Mouse (Mus musculus): ENCODE measurements around the gene Slc40a1. TPM values are rescaled to one million over a fixed set of nuclear protein-coding genes. Genes with fewer than 3 reads are reported as not detected.

Gene Slc40a1
- polyA plus RNA-seq, 1 experiment from 2014 or later = 74.0 TPM

DNA sequence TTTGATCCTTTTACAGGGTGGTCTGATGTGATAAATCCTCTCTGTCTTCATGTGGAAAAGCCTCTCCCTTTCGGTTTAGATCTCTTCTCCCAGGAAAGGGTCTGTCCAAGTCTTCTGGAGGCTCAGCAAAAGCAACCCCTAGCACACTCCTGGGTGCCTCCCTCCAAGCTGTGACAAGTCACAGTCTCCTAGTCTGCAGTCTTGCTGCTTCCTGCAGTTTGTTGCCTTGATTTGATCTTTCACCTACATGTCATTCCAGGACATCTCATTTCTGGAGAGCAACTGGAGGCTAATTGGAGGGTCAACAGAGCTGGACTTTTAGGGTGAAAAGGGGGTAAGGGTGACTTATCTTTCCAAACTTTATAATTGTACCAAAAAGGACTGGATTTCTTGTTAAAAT, 61.0 kb downstream of the Slc40a1 start:
- H3K9me3 ChIP-seq (ENCODE audit: control insufficient read depth, low read depth, low read length) = no peaks in the 10 kb centered on the region
- ATAC-seq (ENCODE audit: insufficient number of reproducible peaks, insufficient read depth, low FRiP score, low read depth) = no peak
- no peak overlapping the region for H3K4me3 ChIP-seq (ENCODE audit: low read depth, low read length)
- H3K27ac ChIP-seq (ENCODE audit: low read length) = peak overlapping the region; percentile 80; the same call in 1 of the 2 replicates
- peaks cover 17% of the 10 kb centered on the region for H3K4me1 ChIP-seq (ENCODE audit: control insufficient read depth, insufficient read depth, low read length)
- no peak overlapping the region for H3K9ac ChIP-seq (replicated peaks; ENCODE audit: low read depth, low read length)
- no peak overlapping the region for H3K4me2 ChIP-seq (replicated peaks; ENCODE audit: low read depth, low read length)
- 3% methylated on average over 1 of the region's 1 CpGs for WGBS
- no peaks in the 10 kb centered on the region for H3K27me3 ChIP-seq (ENCODE audit: control insufficient read depth, insufficient read depth, low read length)
- no peaks in the 10 kb centered on the region for H3K36me3 ChIP-seq (ENCODE audit: control insufficient read depth, insufficient read depth, low read length)

- H3K27me3 ChIP-seq (ENCODE audit: control insufficient read depth, insufficient read depth, low read length) = no peaks in the 10 kb centered on the region
- H3K4me1 ChIP-seq (ENCODE audit: control insufficient read depth, insufficient read depth, low read length) = peaks cover 20% of the 10 kb centered on the region
- H3K9ac ChIP-seq (replicated peaks; ENCODE audit: low read depth, low read length) = no peak overlapping the region
- no peak overlapping the region for H3K4me3 ChIP-seq (ENCODE audit: low read depth, low read length)
- peak; percentile 74 for ATAC-seq (ENCODE audit: insufficient number of reproducible peaks, insufficient read depth, low FRiP score, low read depth)
- H3K27ac ChIP-seq (ENCODE audit: low read length) = peak overlapping the region; percentile 87
- H3K36me3 ChIP-seq (ENCODE audit: control insufficient read depth, insufficient read depth, low read length) = no peaks in the 10 kb centered on the region
- 28% methylated on average over 4 of the region's 4 CpGs for WGBS
- no peak overlapping the region for H3K4me2 ChIP-seq (replicated peaks; ENCODE audit: low read depth, low read length)
- H3K9me3 ChIP-seq (ENCODE audit: control insufficient read depth, low read depth, low read length) = no peaks in the 10 kb centered on the region
Measured at GRCm38 (mm10) chr1:45864564-45865014, 61.7 kb downstream of the Slc40a1 start.

DNA sequence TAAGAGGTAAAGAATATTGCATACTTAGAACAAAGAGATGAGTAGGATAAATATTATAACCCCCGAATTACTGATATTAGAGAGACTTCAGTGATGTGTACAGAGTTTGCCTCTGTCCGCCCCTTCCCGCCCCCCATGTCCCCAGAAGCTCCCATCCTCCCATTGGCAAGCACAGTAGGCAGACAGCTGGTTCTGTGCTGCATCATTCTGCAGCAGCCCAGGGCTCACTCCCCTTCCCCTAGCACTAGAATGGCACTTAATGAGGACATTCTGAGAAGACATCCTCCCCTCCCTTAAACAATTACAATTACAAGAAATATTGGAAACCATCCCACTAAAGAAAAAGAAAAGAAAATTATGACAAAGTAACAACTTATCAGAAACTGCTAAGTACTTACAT, 62.7 kb downstream of the Slc40a1 start:
- Histone ChIP-seq H3K4me3 (ENCODE audit: low read depth, low read length) (no peak overlapping the region), H3K4me1 (ENCODE audit: control insufficient read depth, insufficient read depth, low read length) (peaks cover 17% of the 10 kb centered on the region), H3K9me3 (ENCODE audit: control insufficient read depth, low read depth, low read length) (no peaks in the 10 kb centered on the region), H3K9ac (replicated peaks; ENCODE audit: low read depth, low read length) (no peak overlapping the region), H3K27ac (ENCODE audit: low read length) (no peak overlapping the region), H3K4me2 (replicated peaks; ENCODE audit: low read depth, low read length) (no peak overlapping the region), H3K36me3 (ENCODE audit: control insufficient read depth, insufficient read depth, low read length) (no peaks in the 10 kb centered on the region), H3K27me3 (ENCODE audit: control insufficient read depth, insufficient read depth, low read length) (no peaks in the 10 kb centered on the region)
- 80% methylated on average over 3 of the region's 3 CpGs for WGBS
- ATAC-seq (ENCODE audit: insufficient number of reproducible peaks, insufficient read depth, low FRiP score, low read depth) = no peak

GRCm38 (mm10) chr1:45861162-45861561, 65.2 kb downstream of the Slc40a1 start:
- Histone ChIP-seq H3K9ac (replicated peaks; ENCODE audit: low read depth, low read length) (no peak overlapping the region), H3K36me3 (ENCODE audit: control insufficient read depth, insufficient read depth, low read length) (no peaks in the 10 kb centered on the region), H3K27me3 (ENCODE audit: control insufficient read depth, insufficient read depth, low read length) (no peaks in the 10 kb centered on the region), H3K9me3 (ENCODE audit: control insufficient read depth, low read depth, low read length) (no peaks in the 10 kb centered on the region), H3K4me1 (ENCODE audit: control insufficient read depth, insufficient read depth, low read length) (peaks cover 15% of the 10 kb centered on the region), H3K4me3 (ENCODE audit: low read depth, low read length) (no peak overlapping the region), H3K4me2 (replicated peaks; ENCODE audit: low read depth, low read length) (no peak overlapping the region), H3K27ac (ENCODE audit: low read length) (no peak overlapping the region)
- no peak for ATAC-seq (ENCODE audit: insufficient number of reproducible peaks, insufficient read depth, low FRiP score, low read depth)

- ATAC-seq (ENCODE audit: insufficient number of reproducible peaks, insufficient read depth, low FRiP score, low read depth) = no peak
Measured at GRCm38 (mm10) chr1:45860349-45860748, 66.0 kb downstream of the Slc40a1 start.

More at GRCm38 (mm10) chr1:45860349-45860748, 66.0 kb downstream of the Slc40a1 start:
- H3K4me3 ChIP-seq (ENCODE audit: low read depth, low read length) = no peak overlapping the region
- H3K4me2 ChIP-seq (replicated peaks; ENCODE audit: low read depth, low read length) = 0 out of 2 replicates have a peak overlapping the region, but pooled peaks have one; percentile 7
- H3K27me3 ChIP-seq (ENCODE audit: control insufficient read depth, insufficient read depth, low read length) = no peaks in the 10 kb centered on the region
- H3K4me1 ChIP-seq (ENCODE audit: control insufficient read depth, insufficient read depth, low read length) = peaks cover 10% of the 10 kb centered on the region
- H3K9me3 ChIP-seq (ENCODE audit: control insufficient read depth, low read depth, low read length) = no peaks in the 10 kb centered on the region
- WGBS = 31% methylated on average over 5 of the region's 5 CpGs
- no peaks in the 10 kb centered on the region for H3K36me3 ChIP-seq (ENCODE audit: control insufficient read depth, insufficient read depth, low read length)
- H3K27ac ChIP-seq (ENCODE audit: low read length) = peak overlapping the region; percentile 39; the same call in 1 of the 2 replicates
- H3K9ac ChIP-seq (replicated peaks; ENCODE audit: low read depth, low read length) = no peak overlapping the region

Other genes with a start within 250 kb of the Slc40a1 start
- 78.7 and 88.6 TPM in 2 replicates for gene Wdr75, start 131.4 kb downstream of the Slc40a1 start, polyA plus RNA-seq (2014; fragmentation: Nextera tagmentation; extraction: Ambion mirVana)
- not detected in 2 replicates for gene Gm5269, start 36.2 kb downstream of the Slc40a1 start, polyA plus RNA-seq (2014; fragmentation: Nextera tagmentation; extraction: Ambion mirVana)
- 2.2 and 2.6 TPM in 2 replicates for gene Dnah7b, start 139.8 kb upstream of the Slc40a1 start, polyA plus RNA-seq (2014; fragmentation: Nextera tagmentation; extraction: Ambion mirVana)